Comparison of ENCODE assay signal across 8 mouse cellular contexts in the genomic region with DNA sequence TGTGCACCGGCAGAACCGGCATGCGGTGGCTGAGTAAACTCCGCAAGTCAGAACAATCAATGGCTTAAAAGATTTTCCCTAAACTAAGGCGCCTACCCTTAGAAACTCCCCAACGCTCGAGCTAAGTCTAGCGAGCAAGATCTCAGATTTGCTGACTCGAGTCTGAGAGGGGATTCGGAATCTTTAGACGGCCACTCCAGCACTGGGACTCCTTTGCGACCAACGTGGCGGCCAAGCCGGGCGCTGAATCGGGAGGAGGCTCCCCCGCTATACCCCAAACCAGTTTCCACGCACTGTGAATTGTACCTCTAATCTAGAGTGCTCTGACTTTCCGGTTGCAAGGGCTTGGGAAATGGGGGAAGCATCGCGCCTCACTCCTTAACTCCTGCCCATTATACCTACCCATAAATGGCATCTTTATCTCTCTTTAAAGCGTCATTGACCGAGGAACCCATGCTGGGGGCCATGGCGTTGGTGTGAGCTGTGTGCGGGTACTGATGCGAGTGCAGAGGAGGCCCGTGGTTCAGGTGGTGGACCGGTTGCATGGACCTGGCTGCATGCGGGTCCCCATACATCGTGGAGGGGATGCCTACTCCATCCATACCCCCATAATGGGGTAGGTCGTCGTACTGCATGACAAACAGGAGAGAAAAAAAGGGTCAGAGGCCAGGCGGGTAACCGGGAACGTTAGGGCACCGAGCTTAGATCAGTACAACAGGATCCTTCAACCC. TPM values are rescaled to one million over a fixed set of nuclear protein-coding genes. Genes with fewer than 3 reads are reported as not detected.
DNase-seq lines count a peak whose midpoint lies in the region; ATAC-seq lines count a peak whose summit lies in the region.

No protein-coding gene starts in this region.

- H3K79me2 ChIP-seq in macrophage (ENCODE audit: inconsistent target) = no peaks in the 10 kb centered on the region

- ATAC-seq in hindbrain, embryonic 15.5 days (ENCODE audit: low FRiP score, low read depth) = no peak
- ATAC-seq in megakaryocyte progenitor cell, adult 5-6 weeks (replicated peaks; ENCODE audit: poor library complexity) = no peak
- no peak for ATAC-seq in frontal cortex, adult (ENCODE audit: low TSS enrichment)

- H3K4me2 ChIP-seq in hindbrain, embryonic 15.5 days = peak overlapping the region; percentile 95

- peak overlapping the region; percentile 89 for H3K4me3 ChIP-seq in hindbrain, embryonic 15.5 days
- peak overlapping the region; percentile 6; the same call in 1 of the 2 replicates for H3K4me3 ChIP-seq in macrophage (ENCODE audit: inconsistent target)

- no peaks in the 10 kb centered on the region for H3K27me3 ChIP-seq in hindbrain, embryonic 15.5 days

- DNase-seq in adrenal gland, adult 2 months = peak; percentile 66
- no peak for DNase-seq in adrenal gland, postnatal 4 days (ENCODE audit: low spot score in 2 of 2)
- peak; percentile 29 for DNase-seq in urinary bladder, postnatal 25 days (ENCODE audit: low spot score)
- DNase-seq in urinary bladder, postnatal 4 days (ENCODE audit: low spot score in 2 of 2) = no peak

- H3K36me3 ChIP-seq in hindbrain, embryonic 15.5 days = no peaks in the 10 kb centered on the region
- no peaks in the 10 kb centered on the region for H3K36me3 ChIP-seq in macrophage (ENCODE audit: inconsistent target)

- no peaks in the 10 kb centered on the region for H3K9me3 ChIP-seq in hindbrain, embryonic 15.5 days

- H3K27ac ChIP-seq in hindbrain, embryonic 15.5 days (replicated peaks) = peak overlapping the region; percentile 100
- H3K27ac ChIP-seq in macrophage = no peak overlapping the region

- WGBS in hindbrain, embryonic 15.5 days = 2% methylated on average over 37 of the region's 37 CpGs
- WGBS in macrophage (ENCODE audit: missing documents) = 19% methylated on average over 37 of the region's 37 CpGs

- H3K9ac ChIP-seq in hindbrain, embryonic 15.5 days = peak overlapping the region; percentile 98

- H3K4me1 ChIP-seq in hindbrain, embryonic 15.5 days (replicated peaks) = peaks cover 16% of the 10 kb centered on the region

RNA-seq across cellular contexts. Expression of a gene that starts 2.9 kb away (rescaled TPM):
- 10 to 100 TPM; 45.9 to 50.7 TPM for total RNA-seq in adrenal gland, adult 2 months (2021)
- polyA plus RNA-seq in adrenal gland, adult 2 months (2012; rRNA removed) = 22.6 and 27.5 TPM in 2 replicates
- total RNA-seq in adrenal gland, postnatal 4 days (2021) = 10 to 100 TPM; 69.6 to 73.3 TPM
- polyA plus RNA-seq in hindbrain, embryonic 15.5 days (2015; fragmentation: Nextera tagmentation; extraction: Ambion mirVana) = 159 and 178 TPM in 2 replicates
- total RNA-seq in macrophage (2018; cell fraction: chromatin; rRNA removed) = 10 to 100 TPM in 11 of 26 experiments, 1 to 10 TPM in 13, under 1 TPM in 2; 0.74 to 17.4 (median 8.3) TPM
- total RNA-seq in macrophage (2018; cell fraction: cytosol; rRNA removed) = 1 to 10 TPM in 24 of 26 experiments, under 1 TPM in 2; 0.65 to 4.1 (median 1.8) TPM
- 10 to 100 TPM in 5 of 26 experiments, 1 to 10 TPM in 21; 1.2 to 14.9 (median 4.6) TPM for total RNA-seq in macrophage (2018; cell fraction: nucleus; rRNA removed)
- 1.9 to 2.8 TPM (median 2.1 TPM) in 3 replicates for polyA plus RNA-seq in macrophage (2018)
- 12.7 and 24.6 TPM in 2 replicates for total RNA-seq in megakaryocyte progenitor cell, adult 5-6 weeks (2015)
- 13.0 and 26.3 TPM in 2 replicates for total RNA-seq in megakaryocyte progenitor cell, adult 5-6 weeks (2017)

Comparison
In these comparisons a context has a peak if more than half of its experiments do, and no peak if none do; other contexts are left out.
1. DNase-seq: peak in adrenal gland, adult 2 months (single experiment) and urinary bladder, postnatal 25 days (single experiment); none in adrenal gland, postnatal 4 days (0 of 2) and urinary bladder, postnatal 4 days (0 of 2).